Mouse (Mus musculus) embryo, embryonic 11.5 days (tissue): ENCODE results near the gene Kdm1b.

ENCODE experiments used
- DNase-seq: peaks from one replicate; pipeline ENCODE4 v3.0.0-alpha.2; 2012; ENCODE audit warnings: low read depth, low spot score

Gene Kdm1b

GRCm38 (mm10) chr13:47106580-47106888 is 63.2 kb downstream of the Kdm1b start:
- no peak for DNase-seq

GRCm38 (mm10) chr13:47109239-47109638 is 65.9 kb downstream of the Kdm1b start:
- DNase-seq: no peak

DNA sequence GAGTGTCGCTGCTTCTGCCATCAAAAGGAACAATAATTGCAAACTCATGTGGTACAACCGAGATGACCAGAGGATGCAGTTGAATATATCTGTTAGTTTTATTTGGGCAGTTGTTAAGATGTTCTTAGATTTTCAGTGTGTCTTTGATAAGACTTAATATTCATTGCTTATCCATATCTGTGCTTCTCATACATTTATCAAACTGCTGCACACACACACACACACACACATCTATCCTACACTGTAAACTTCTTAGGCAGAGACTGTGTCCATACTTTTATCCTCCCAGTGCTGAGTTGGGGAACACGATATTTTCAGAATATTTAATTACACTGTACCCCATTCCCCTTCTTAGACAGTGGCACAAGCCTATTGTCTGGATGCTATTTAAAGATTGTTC is 67.9 kb downstream of the Kdm1b start:
- no peak for DNase-seq

DNA sequence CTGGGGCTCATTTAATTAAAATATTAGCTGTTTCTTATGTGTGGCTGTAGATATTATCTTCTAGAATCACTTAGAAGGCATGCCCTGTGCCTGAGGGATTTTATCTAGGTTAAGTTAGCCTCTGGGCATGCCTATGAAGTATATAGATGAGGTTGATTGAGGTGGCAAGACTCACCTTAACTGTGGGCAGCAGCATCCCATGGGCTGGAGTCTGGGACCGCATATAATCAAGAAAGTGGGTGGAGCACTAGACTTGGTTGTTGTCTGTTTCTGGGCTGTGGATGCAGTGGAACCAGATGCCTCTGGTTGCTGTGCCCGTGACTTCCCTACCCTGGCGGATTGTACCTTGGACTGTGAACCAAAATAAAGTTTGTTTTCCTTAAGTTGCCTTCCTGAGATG is 68.8 kb downstream of the Kdm1b start:
- no peak for DNase-seq

DNA sequence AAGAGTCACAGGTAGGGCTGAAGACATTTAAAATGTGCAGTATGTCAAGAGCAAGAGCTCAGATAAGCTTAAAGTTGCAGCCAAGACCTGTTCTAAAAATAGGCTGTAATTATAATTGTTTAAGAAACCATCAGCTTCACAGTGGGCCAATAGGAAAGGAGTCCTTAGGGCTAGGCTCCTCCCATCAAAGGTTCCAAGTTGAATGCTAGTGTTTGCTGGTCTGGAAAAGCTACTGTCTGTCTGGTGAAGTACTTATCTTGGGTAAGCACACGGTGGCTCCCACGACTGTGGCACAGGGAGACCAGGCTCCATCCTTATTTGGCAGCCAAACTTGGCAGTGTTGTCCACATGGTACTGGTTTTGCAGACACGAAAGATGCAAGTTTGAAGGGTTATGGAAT is 69.6 kb downstream of the Kdm1b start:
- DNase-seq: no peak

DNA sequence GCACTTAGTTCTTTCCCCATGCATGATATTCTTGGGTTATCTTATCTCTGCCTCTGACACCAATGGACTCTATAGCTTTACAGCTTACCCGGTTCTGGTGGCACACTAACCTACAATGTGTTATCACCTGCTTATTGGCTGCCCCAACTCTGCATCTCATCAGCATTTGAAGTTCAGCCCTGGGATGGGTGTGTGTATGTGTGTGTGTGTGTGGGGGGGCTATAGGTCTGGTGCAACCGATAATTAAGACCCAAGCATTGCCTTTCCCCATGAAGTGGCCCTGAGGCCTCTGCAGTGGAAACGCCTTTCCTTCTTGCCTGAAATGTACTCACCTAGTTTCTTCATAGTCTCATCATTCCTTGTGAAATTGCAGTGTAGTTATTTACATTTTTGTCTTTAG is 72.7 kb downstream of the Kdm1b start:
- no peak for DNase-seq

DNA sequence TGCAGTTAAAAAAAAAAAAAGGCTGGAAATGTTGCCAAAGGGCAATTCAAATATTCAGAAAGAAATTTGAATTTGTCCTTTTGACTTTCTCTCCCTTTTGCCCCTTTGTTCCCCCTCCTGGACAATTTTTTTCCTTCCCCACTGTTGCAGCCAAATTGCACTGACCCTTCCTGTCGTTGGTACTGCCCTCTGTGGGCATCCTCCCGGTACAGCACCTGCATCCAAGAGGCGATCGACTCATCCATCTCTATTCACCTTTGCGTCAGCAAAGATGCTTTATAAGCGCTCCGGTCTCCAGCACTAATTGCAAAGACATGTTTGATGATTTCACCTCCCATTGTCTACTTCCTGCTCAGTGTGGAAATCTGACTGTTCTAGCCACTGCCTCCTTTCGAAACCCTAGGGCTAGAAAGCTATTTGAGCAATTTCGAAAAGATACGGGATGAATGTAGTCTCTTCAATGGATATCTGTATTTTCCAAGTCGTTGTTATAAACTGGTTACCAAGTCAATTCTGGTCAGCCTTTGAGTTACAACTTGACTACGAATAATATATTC is 78.1 kb downstream of the Kdm1b start:
- DNase-seq: no peak

DNA sequence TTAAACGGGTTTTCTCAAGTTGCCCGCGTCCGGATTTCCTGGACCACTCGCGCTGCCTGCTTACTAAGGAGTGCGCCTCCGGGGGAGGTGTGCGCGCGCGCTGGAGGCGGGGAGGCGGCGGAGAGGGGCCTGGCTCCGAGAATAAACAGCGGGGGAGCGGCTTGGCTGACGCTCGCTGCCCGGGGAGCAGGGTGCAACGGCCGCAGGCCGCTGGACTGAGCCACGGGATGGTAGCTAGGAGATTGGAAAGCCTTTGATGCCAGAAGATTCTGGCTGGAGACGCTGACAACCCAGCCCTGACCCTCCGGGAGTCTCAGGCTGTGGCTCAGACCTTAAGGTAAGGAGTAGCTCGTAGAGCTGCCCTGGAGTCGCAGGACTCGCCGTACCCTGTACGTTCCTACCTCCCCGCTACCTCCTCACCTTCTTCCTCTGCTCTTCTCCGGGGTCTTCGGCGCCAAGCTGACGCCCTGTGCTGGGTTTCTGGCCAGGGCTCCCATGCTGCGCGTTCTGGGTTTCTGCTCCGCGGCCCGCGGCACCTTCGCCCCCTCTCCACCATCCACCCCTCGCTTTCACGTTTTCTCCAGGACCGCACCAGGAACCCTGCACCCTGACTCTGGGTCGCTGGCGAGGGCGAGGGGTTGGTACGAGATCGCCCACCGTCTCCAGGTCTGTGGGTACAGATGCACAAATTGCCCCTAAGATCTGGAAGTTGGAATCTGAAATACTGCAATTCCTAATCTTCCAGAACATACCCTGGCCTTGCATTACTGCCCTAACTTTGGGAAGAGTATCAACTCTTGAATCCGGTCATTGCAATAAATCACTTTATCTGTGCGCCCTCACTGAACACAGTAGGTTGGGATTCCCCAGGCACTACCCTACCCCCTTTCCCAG is 79.5 kb downstream of the Kdm1b start, which contains the start of gene Rnf144b:
Gene Rnf144b, plus strand, starts transcription at position 120 of the 894 bp plus-strand sequence.
- no peak for DNase-seq

- no peak for DNase-seq
Measured at GRCm38 (mm10) chr13:47124449-47124848, 81.2 kb downstream of the Kdm1b start.

GRCm38 (mm10) chr13:47124986-47125385 is 81.7 kb downstream of the Kdm1b start:
- no peak for DNase-seq

DNA sequence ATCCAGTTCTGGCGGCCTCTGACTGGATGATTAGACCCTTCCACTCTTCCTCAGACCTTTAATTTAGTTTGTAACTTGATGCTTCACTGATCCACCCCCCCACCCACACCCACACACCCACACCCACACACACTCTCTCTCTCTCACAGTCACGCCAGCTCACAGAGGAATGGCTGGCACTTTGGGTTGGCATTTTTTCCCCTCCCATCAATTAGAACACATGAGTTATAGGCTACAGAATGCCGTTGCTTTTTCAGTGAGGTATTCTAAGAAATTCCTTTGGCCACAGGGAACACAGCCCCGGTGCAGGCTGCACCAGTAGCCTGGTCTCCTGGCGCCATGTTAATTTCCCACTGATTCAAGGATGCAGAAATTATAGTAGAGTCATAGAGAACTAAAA is 82.3 kb downstream of the Kdm1b start:
- DNase-seq: no peak

DNA sequence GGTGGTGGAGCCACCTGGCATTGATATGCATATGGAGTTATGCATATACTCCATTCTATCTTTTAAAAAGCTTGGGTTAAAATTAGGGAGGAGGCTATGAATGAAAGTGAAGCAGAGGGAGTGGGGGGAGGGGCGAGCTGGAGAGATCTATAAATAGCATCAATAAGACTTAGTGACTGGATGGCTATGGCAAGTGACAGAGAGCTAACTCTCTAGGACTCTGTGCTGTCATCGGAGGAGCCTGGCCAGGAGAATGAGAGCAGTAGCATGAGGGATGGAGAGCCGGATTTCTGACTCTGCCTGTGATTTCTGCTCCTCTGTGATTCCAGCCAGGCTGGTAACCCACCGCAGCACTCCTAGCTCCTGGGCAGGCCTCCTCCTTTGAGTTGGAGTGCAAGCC is 85.8 kb downstream of the Kdm1b start:
- no peak for DNase-seq

DNA sequence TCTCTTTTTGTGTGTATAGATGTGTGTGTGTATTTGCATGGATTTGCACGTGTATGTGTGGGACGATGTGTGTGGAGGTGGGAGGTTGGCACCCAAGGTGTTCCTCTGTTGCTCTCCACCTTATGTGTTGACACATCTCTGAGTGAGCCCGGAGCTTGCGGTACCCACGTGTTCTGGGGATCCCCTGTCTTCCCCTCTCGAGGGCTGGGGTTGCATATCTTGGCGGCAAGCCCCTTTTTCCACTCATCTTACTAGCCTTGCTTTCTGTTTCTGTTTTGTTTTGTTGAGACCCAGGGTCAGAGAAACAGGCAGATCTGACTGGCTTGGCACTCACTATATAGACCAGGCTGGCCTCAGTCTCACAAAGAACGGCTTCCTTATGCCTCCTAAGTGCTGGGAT is 89.8 kb downstream of the Kdm1b start:
- DNase-seq: no peak

- DNase-seq: no peak
Measured at GRCm38 (mm10) chr13:47134836-47135235, 91.5 kb downstream of the Kdm1b start.
